Mouse (Mus musculus) limb, embryonic 12.5 days (tissue): Measurements from ENCODE around the gene B4galt4. TPM values are rescaled to one million over a fixed set of nuclear protein-coding genes. Genes with fewer than 3 reads are reported as not detected.

Experiments used
- ATAC-seq: fragments of 200-750 bp; cut with Nextera tagmentation; 2 replicates; pipeline ENCODE4 v1.8.0; 2017; ENCODE audit warnings: low read depth, moderate TSS enrichment; ENCODE audit not compliant: insufficient number of reproducible peaks, insufficient read depth, low FRiP score, low TSS enrichment
- H3K27ac ChIP-seq: fragments of 300-500 bp; sonication (generic); 2 replicates; pipeline ENCODE4 v1.5.1; 2016; ENCODE audit warnings: mild to moderate bottlenecking, moderate library complexity
- H3K27me3 ChIP-seq: fragments of 300-500 bp; sonication (generic); 2 replicates; pipeline ENCODE4 v1.6.1; 2016; ENCODE audit warnings: mild to moderate bottlenecking, moderate library complexity
- H3K36me3 ChIP-seq: fragments of 300-500 bp; sonication (generic); 2 replicates; pipeline ENCODE4 v1.6.1; 2016; ENCODE audit warnings: mild to moderate bottlenecking, moderate library complexity
- H3K4me1 ChIP-seq: fragments of 300-500 bp; sonication (generic); replicated peaks from 2 replicates; pipeline ENCODE4 v1.6.1; 2016
- H3K4me2 ChIP-seq: fragments of 300-500 bp; sonication (generic); 2 replicates; pipeline ENCODE4 v1.6.1; 2016; ENCODE audit warnings: mild to moderate bottlenecking, moderate library complexity
- H3K4me3 ChIP-seq: fragments of 300-500 bp; sonication (generic); replicated peaks from 2 replicates; pipeline ENCODE4 v1.5.1; 2016; ENCODE audit warnings: mild to moderate bottlenecking
- H3K9ac ChIP-seq: fragments of 300-500 bp; sonication (generic); replicated peaks from 2 replicates; pipeline ENCODE4 v1.6.1; 2016; ENCODE audit warnings: mild to moderate bottlenecking, moderate library complexity
- H3K9me3 ChIP-seq: fragments of 300-500 bp; sonication (generic); 2 replicates; pipeline ENCODE4 v1.6.1; 2016; ENCODE audit warnings: mild to moderate bottlenecking, moderate library complexity
- WGBS: fragments of 180-500 bp; shearing (Covaris S2); methylation state at CpG from one replicate; pipeline ENCODE4 v1.1.7; 2016; 5-methylcytosine and 5-hydroxymethylcytosine counted together
- polyA plus RNA-seq: library from polyadenylated mRNA; unstranded; fragments of >200 nt; fragmentation: Nextera tagmentation; extraction: Ambion mirVana; gene quantifications from 2 replicates; pipeline ENCODE4 v1.2.1, GENCODE M21; 2016

B4galt4 gene
- polyA plus RNA-seq, 1 experiment from 2014 or later: 33.3 TPM

- H3K9ac ChIP-seq: no peak overlapping the region
- H3K27ac ChIP-seq: no peak overlapping the region
- ATAC-seq: peak; percentile 58; the same call in 1 of the 2 replicates
- no peak overlapping the region for H3K4me3 ChIP-seq
- no peaks in the 10 kb centered on the region for H3K9me3 ChIP-seq
- no peaks in the 10 kb centered on the region for H3K27me3 ChIP-seq
- H3K4me1 ChIP-seq: peaks cover 5% of the 10 kb centered on the region; the same call in 1 of the 2 replicates
- WGBS: 88% methylated on average over 6 of the region's 6 CpGs
- no peaks in the 10 kb centered on the region for H3K36me3 ChIP-seq
- H3K4me2 ChIP-seq: no peak overlapping the region
These were observed 12.9 kb upstream of the B4galt4 start for GRCm38 (mm10) chr16:38729139-38729538.

- no peaks in the 10 kb centered on the region for H3K9me3 ChIP-seq
- 53% methylated on average over 15 of the region's 15 CpGs for WGBS
- H3K4me1 ChIP-seq: peaks cover 5% of the 10 kb centered on the region; the same call in 1 of the 2 replicates
- H3K9ac ChIP-seq: no peak overlapping the region
- peak; percentile 63; the same call in 1 of the 2 replicates for ATAC-seq
- H3K27ac ChIP-seq: no peak overlapping the region; the same call in 1 of the 2 replicates
- H3K4me2 ChIP-seq: peak overlapping the region; percentile 30
- H3K27me3 ChIP-seq: no peaks in the 10 kb centered on the region
- no peak overlapping the region for H3K4me3 ChIP-seq
- H3K36me3 ChIP-seq: no peaks in the 10 kb centered on the region
These were observed 12.3 kb upstream of the B4galt4 start for GRCm38 (mm10) chr16:38729610-38730288.

- 47% methylated on average over 8 of the region's 8 CpGs for WGBS
- Histone ChIP-seq H3K27ac (no peak overlapping the region), H3K4me3 (no peak overlapping the region), H3K9ac (no peak overlapping the region), H3K27me3 (no peaks in the 10 kb centered on the region), H3K36me3 (no peaks in the 10 kb centered on the region), H3K9me3 (no peaks in the 10 kb centered on the region), H3K4me1 (peaks cover 2% of the 10 kb centered on the region; the same call in 1 of the 2 replicates), H3K4me2 (no peak overlapping the region)
- ATAC-seq: no peak
These were observed 11.1 kb upstream of the B4galt4 start for GRCm38 (mm10) chr16:38730921-38731320.

- 81% methylated on average over 13 of the region's 13 CpGs for WGBS
- 0 out of 2 replicates have a peak, but pooled peaks have one; percentile 3 for ATAC-seq
- Histone ChIP-seq H3K36me3 (peaks cover 4% of the 10 kb centered on the region; the same call in 1 of the 2 replicates), H3K4me2 (peak overlapping the region; percentile 84), H3K27ac (no peak overlapping the region), H3K9me3 (no peaks in the 10 kb centered on the region), H3K4me1 (peaks cover 9% of the 10 kb centered on the region; the same call in 1 of the 2 replicates), H3K9ac (no peak overlapping the region), H3K27me3 (no peaks in the 10 kb centered on the region; the same call in none of the 2 replicates), H3K4me3 (peak overlapping the region; percentile 80; the same call in 1 of the 2 replicates)
These were observed 710 bp upstream of the B4galt4 start for GRCm38 (mm10) chr16:38741204-38741903.

- H3K4me3 ChIP-seq: peak overlapping the region; percentile 80
- peaks cover 9% of the 10 kb centered on the region; the same call in 1 of the 2 replicates for H3K4me1 ChIP-seq
- H3K27me3 ChIP-seq: no peaks in the 10 kb centered on the region; the same call in none of the 2 replicates
- peak overlapping the region; percentile 84 for H3K4me2 ChIP-seq
- WGBS: under 1% methylated on average over 13 of the region's 13 CpGs
- peak overlapping the region; percentile 88 for H3K9ac ChIP-seq
- H3K9me3 ChIP-seq: no peaks in the 10 kb centered on the region
- peaks cover 4% of the 10 kb centered on the region; the same call in 1 of the 2 replicates for H3K36me3 ChIP-seq
- ATAC-seq: peak; percentile 71
- peak overlapping the region; percentile 84 for H3K27ac ChIP-seq
These were observed 631 bp downstream of the B4galt4 start for GRCm38 (mm10) chr16:38742659-38743131.

GRCm38 (mm10) chr16:38743941-38744673 lies 2.0 kb downstream of the B4galt4 start:
- ATAC-seq: no peak
- Histone ChIP-seq H3K4me1 (peaks cover 9% of the 10 kb centered on the region; the same call in 1 of the 2 replicates), H3K36me3 (peaks cover 4% of the 10 kb centered on the region; the same call in 1 of the 2 replicates), H3K9ac (no peak overlapping the region), H3K4me2 (no peak overlapping the region; the same call in 1 of the 2 replicates), H3K9me3 (no peaks in the 10 kb centered on the region), H3K4me3 (no peak overlapping the region), H3K27me3 (no peaks in the 10 kb centered on the region; the same call in none of the 2 replicates), H3K27ac (no peak overlapping the region)
- 87% methylated on average over 10 of the region's 10 CpGs for WGBS

- Histone ChIP-seq H3K4me1 (peaks cover 32% of the 10 kb centered on the region), H3K9ac (no peak overlapping the region), H3K4me2 (no peak overlapping the region), H3K4me3 (no peak overlapping the region), H3K27ac (peak overlapping the region; percentile 30; the same call in 1 of the 2 replicates), H3K27me3 (no peaks in the 10 kb centered on the region), H3K9me3 (no peaks in the 10 kb centered on the region), H3K36me3 (peaks cover 19% of the 10 kb centered on the region; the same call in 1 of the 2 replicates)
- 48% methylated on average over 6 of the region's 6 CpGs for WGBS
- ATAC-seq: peak; percentile 33; the same call in 1 of the 2 replicates
These were observed 8.7 kb downstream of the B4galt4 start for GRCm38 (mm10) chr16:38750803-38751202.

- Histone ChIP-seq H3K27ac (0 out of 2 replicates have a peak overlapping the region, but pooled peaks have one; percentile 25), H3K27me3 (no peaks in the 10 kb centered on the region), H3K4me1 (peaks cover 46% of the 10 kb centered on the region), H3K36me3 (peaks cover 27% of the 10 kb centered on the region), H3K9me3 (no peaks in the 10 kb centered on the region), H3K4me3 (no peak overlapping the region), H3K9ac (no peak overlapping the region), H3K4me2 (peak overlapping the region; percentile 4; the same call in 1 of the 2 replicates)
- WGBS: 6% methylated on average over 11 of the region's 11 CpGs
- 0 out of 2 replicates have a peak, but pooled peaks have one; percentile 64 for ATAC-seq
These were observed 11.6 kb downstream of the B4galt4 start for GRCm38 (mm10) chr16:38753631-38754030.

- H3K4me2 ChIP-seq: no peak overlapping the region
- H3K36me3 ChIP-seq: peaks cover 47% of the 10 kb centered on the region
- no peak overlapping the region for H3K4me3 ChIP-seq
- 37% methylated on average over 7 of the region's 7 CpGs for WGBS
- no peak overlapping the region for H3K9ac ChIP-seq
- H3K27ac ChIP-seq: peak overlapping the region; percentile 50
- no peak for ATAC-seq
- peaks cover 44% of the 10 kb centered on the region for H3K4me1 ChIP-seq
- no peaks in the 10 kb centered on the region for H3K27me3 ChIP-seq
- no peaks in the 10 kb centered on the region for H3K9me3 ChIP-seq
These were observed 13.6 kb downstream of the B4galt4 start for GRCm38 (mm10) chr16:38755452-38756176.

- Histone ChIP-seq H3K4me1 (peaks cover 44% of the 10 kb centered on the region), H3K4me3 (no peak overlapping the region), H3K27ac (peak overlapping the region; percentile 69; the same call in 1 of the 2 replicates), H3K9ac (no peak overlapping the region), H3K27me3 (no peaks in the 10 kb centered on the region), H3K9me3 (no peaks in the 10 kb centered on the region), H3K4me2 (no peak overlapping the region), H3K36me3 (peaks cover 52% of the 10 kb centered on the region)
- no peak for ATAC-seq
- WGBS: 27% methylated on average over 5 of the region's 5 CpGs
These were observed 14.1 kb downstream of the B4galt4 start for GRCm38 (mm10) chr16:38756177-38756503.
